Mouse (Mus musculus) small intestine, adult 2 months (tissue): ENCODE measurements around the gene Nmur1.

ENCODE experiments used
- CTCF ChIP-seq: fragments of 200-500 bp; IDR thresholded peaks from 2 replicates; pipeline ENCODE4 v1.5.1; 2012; ENCODE audit warnings: low read depth, mild to moderate bottlenecking, control low read depth, inconsistent platforms, low read length, moderate library complexity, mixed read lengths; ENCODE audit not compliant: insufficient replicate concordance, insufficient read length; ENCODE audit errors: extremely low read depth
- POLR2A ChIP-seq: fragments of 200-500 bp; IDR thresholded peaks from 2 replicates; pipeline ENCODE4 v1.6.1; 2012; ENCODE audit warnings: low read depth, mild to moderate bottlenecking, control low read depth, inconsistent platforms, low read length, moderate library complexity

DNA sequence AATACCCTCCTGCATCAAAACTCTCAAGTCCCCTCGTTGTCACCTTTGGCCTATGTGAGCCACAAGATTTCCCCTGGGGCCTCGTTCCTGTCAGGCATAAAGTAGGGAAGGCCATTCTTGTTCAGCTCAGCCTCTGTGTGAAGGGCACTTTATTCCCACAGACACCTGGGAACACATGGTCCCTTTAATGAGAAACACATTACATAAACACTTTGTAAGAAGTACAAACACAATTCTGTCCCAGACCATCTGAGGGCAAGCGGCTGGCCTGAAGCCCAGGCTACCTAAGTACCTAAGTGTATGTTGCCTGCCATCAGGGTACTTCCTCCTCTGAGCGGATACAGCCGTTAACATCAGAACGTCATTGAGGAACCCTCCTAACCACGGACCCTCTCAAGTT lies 27.8 kb downstream of the Nmur1 start:
- TF ChIP-seq CTCF: no peak
- TF ChIP-seq POLR2A: no peak
